Mouse (Mus musculus): ENCODE measurements around the gene Nfat5. TPM values are rescaled to one million over a fixed set of nuclear protein-coding genes. Genes with fewer than 3 reads are reported as not detected.
A peak's percentile ranks its signal among the peaks of the same experiment; 100 is the strongest.

Nfat5 gene
- polyA plus RNA-seq (2015; fragmentation: Nextera tagmentation; extraction: Ambion mirVana) = 7.7 and 8.0 TPM in 2 replicates

- WGBS = 0% methylated on average over 40 of the region's 49 CpGs
- H3K4me1 ChIP-seq (ENCODE audit: control insufficient read depth, insufficient read depth, low read depth, low read length) = peaks cover 14% of the 10 kb centered on the region
- H3K9me3 ChIP-seq (ENCODE audit: control insufficient read depth, low read length) = no peaks in the 10 kb centered on the region
- H3K4me3 ChIP-seq (ENCODE audit: low read length) = peak within 1 kb of the TSS; percentile 62
- peak within 1 kb of the TSS; percentile 70 for H3K4me2 ChIP-seq (ENCODE audit: low read length)
- peak; percentile 95 for ATAC-seq
- peak within 1 kb of the TSS; percentile 93 for H3K27ac ChIP-seq (ENCODE audit: low read depth, low read length)
- no peaks in the 10 kb centered on the region for H3K36me3 ChIP-seq (ENCODE audit: control insufficient read depth, insufficient read depth, low read length)
- H3K9ac ChIP-seq (ENCODE audit: low read depth, low read length) = peak within 1 kb of the TSS; percentile 76
- H3K27me3 ChIP-seq (replicated peaks; ENCODE audit: control insufficient read depth, insufficient read depth, low read length) = no peaks in the 10 kb centered on the region
Measured at GRCm38 (mm10) chr8:107292928-107293601, at the start of gene Nfat5. Gene Nfat5, plus strand, starts transcription at chr8:107293470.

GRCm38 (mm10) chr8:107244218-107244617 is 49.1 kb upstream of the Nfat5 start:
- WGBS = 71% methylated on average over 8 of the region's 8 CpGs
- Histone ChIP-seq H3K4me1 (ENCODE audit: control insufficient read depth, insufficient read depth, low read depth, low read length) (no peaks in the 10 kb centered on the region), H3K4me2 (ENCODE audit: low read length) (no peak overlapping the region), H3K36me3 (ENCODE audit: control insufficient read depth, insufficient read depth, low read length) (no peaks in the 10 kb centered on the region), H3K27me3 (replicated peaks; ENCODE audit: control insufficient read depth, insufficient read depth, low read length) (no peaks in the 10 kb centered on the region; the same call in 1 of the 2 replicates), H3K4me3 (ENCODE audit: low read length) (no peak overlapping the region), H3K9ac (ENCODE audit: low read depth, low read length) (no peak overlapping the region), H3K9me3 (ENCODE audit: control insufficient read depth, low read length) (no peaks in the 10 kb centered on the region), H3K27ac (ENCODE audit: low read depth, low read length) (no peak overlapping the region)
- ATAC-seq = no peak

GRCm38 (mm10) chr8:107248456-107248855 is 44.8 kb upstream of the Nfat5 start:
- H3K4me2 ChIP-seq (ENCODE audit: low read length) = no peak overlapping the region
- no peak for ATAC-seq
- H3K9ac ChIP-seq (ENCODE audit: low read depth, low read length) = no peak overlapping the region
- H3K9me3 ChIP-seq (ENCODE audit: control insufficient read depth, low read length) = no peaks in the 10 kb centered on the region
- H3K4me1 ChIP-seq (ENCODE audit: control insufficient read depth, insufficient read depth, low read depth, low read length) = no peaks in the 10 kb centered on the region
- WGBS = 86% methylated on average over 6 of the region's 6 CpGs
- no peak overlapping the region for H3K4me3 ChIP-seq (ENCODE audit: low read length)
- H3K36me3 ChIP-seq (ENCODE audit: control insufficient read depth, insufficient read depth, low read length) = no peaks in the 10 kb centered on the region
- H3K27me3 ChIP-seq (replicated peaks; ENCODE audit: control insufficient read depth, insufficient read depth, low read length) = no peaks in the 10 kb centered on the region; the same call in 1 of the 2 replicates
- no peak overlapping the region for H3K27ac ChIP-seq (ENCODE audit: low read depth, low read length)

- Histone ChIP-seq H3K9me3 (ENCODE audit: control insufficient read depth, low read length) (no peaks in the 10 kb centered on the region), H3K4me1 (ENCODE audit: control insufficient read depth, insufficient read depth, low read depth, low read length) (no peaks in the 10 kb centered on the region)
Measured at GRCm38 (mm10) chr8:107251481-107252104, 41.7 kb upstream of the Nfat5 start.

GRCm38 (mm10) chr8:107253121-107253520 is 40.1 kb upstream of the Nfat5 start:
- Histone ChIP-seq H3K4me2 (ENCODE audit: low read length) (no peak overlapping the region), H3K9me3 (ENCODE audit: control insufficient read depth, low read length) (no peaks in the 10 kb centered on the region), H3K9ac (ENCODE audit: low read depth, low read length) (no peak overlapping the region), H3K4me3 (ENCODE audit: low read length) (no peak overlapping the region), H3K27me3 (replicated peaks; ENCODE audit: control insufficient read depth, insufficient read depth, low read length) (no peaks in the 10 kb centered on the region), H3K4me1 (ENCODE audit: control insufficient read depth, insufficient read depth, low read depth, low read length) (no peaks in the 10 kb centered on the region), H3K36me3 (ENCODE audit: control insufficient read depth, insufficient read depth, low read length) (no peaks in the 10 kb centered on the region), H3K27ac (ENCODE audit: low read depth, low read length) (no peak overlapping the region)
- no peak for ATAC-seq
- whole genome bisulfite sequencing = 75% methylated on average over 6 of the region's 6 CpGs

More at GRCm38 (mm10) chr8:107251481-107252104, 41.7 kb upstream of the Nfat5 start:
- H3K27me3 ChIP-seq (replicated peaks; ENCODE audit: control insufficient read depth, insufficient read depth, low read length) = no peaks in the 10 kb centered on the region
- H3K4me2 ChIP-seq (ENCODE audit: low read length) = no peak overlapping the region
- H3K36me3 ChIP-seq (ENCODE audit: control insufficient read depth, insufficient read depth, low read length) = no peaks in the 10 kb centered on the region
- no peak overlapping the region for H3K9ac ChIP-seq (ENCODE audit: low read depth, low read length)
- no peak for ATAC-seq
- 79% methylated on average over 5 of the region's 5 CpGs for WGBS
- no peak overlapping the region for H3K27ac ChIP-seq (ENCODE audit: low read depth, low read length)
- H3K4me3 ChIP-seq (ENCODE audit: low read length) = no peak overlapping the region

GRCm38 (mm10) chr8:107254403-107254802 is 38.9 kb upstream of the Nfat5 start:
- Histone ChIP-seq H3K27ac (ENCODE audit: low read depth, low read length) (no peak overlapping the region), H3K4me2 (ENCODE audit: low read length) (no peak overlapping the region), H3K4me3 (ENCODE audit: low read length) (no peak overlapping the region), H3K9me3 (ENCODE audit: control insufficient read depth, low read length) (no peaks in the 10 kb centered on the region), H3K36me3 (ENCODE audit: control insufficient read depth, insufficient read depth, low read length) (no peaks in the 10 kb centered on the region), H3K27me3 (replicated peaks; ENCODE audit: control insufficient read depth, insufficient read depth, low read length) (no peaks in the 10 kb centered on the region), H3K4me1 (ENCODE audit: control insufficient read depth, insufficient read depth, low read depth, low read length) (no peaks in the 10 kb centered on the region), H3K9ac (ENCODE audit: low read depth, low read length) (no peak overlapping the region)
- 73% methylated on average over 3 of the region's 3 CpGs for WGBS
- ATAC-seq = no peak

- H3K4me3 ChIP-seq (ENCODE audit: low read length) = no peak overlapping the region
- no peak overlapping the region for H3K27ac ChIP-seq (ENCODE audit: low read depth, low read length)
- H3K27me3 ChIP-seq (replicated peaks; ENCODE audit: control insufficient read depth, insufficient read depth, low read length) = no peaks in the 10 kb centered on the region
- no peak overlapping the region for H3K4me2 ChIP-seq (ENCODE audit: low read length)
- WGBS = 86% methylated on average over 11 of the region's 11 CpGs
- no peaks in the 10 kb centered on the region for H3K4me1 ChIP-seq (ENCODE audit: control insufficient read depth, insufficient read depth, low read depth, low read length)
- no peaks in the 10 kb centered on the region for H3K9me3 ChIP-seq (ENCODE audit: control insufficient read depth, low read length)
- ATAC-seq = no peak
- no peaks in the 10 kb centered on the region for H3K36me3 ChIP-seq (ENCODE audit: control insufficient read depth, insufficient read depth, low read length)
- H3K9ac ChIP-seq (ENCODE audit: low read depth, low read length) = no peak overlapping the region
Measured at GRCm38 (mm10) chr8:107254951-107255457, 38.3 kb upstream of the Nfat5 start.

- Histone ChIP-seq H3K27me3 (replicated peaks; ENCODE audit: control insufficient read depth, insufficient read depth, low read length) (no peaks in the 10 kb centered on the region), H3K27ac (ENCODE audit: low read depth, low read length) (no peak overlapping the region), H3K36me3 (ENCODE audit: control insufficient read depth, insufficient read depth, low read length) (no peaks in the 10 kb centered on the region), H3K4me1 (ENCODE audit: control insufficient read depth, insufficient read depth, low read depth, low read length) (no peaks in the 10 kb centered on the region), H3K9ac (ENCODE audit: low read depth, low read length) (no peak overlapping the region), H3K4me3 (ENCODE audit: low read length) (no peak overlapping the region), H3K4me2 (ENCODE audit: low read length) (no peak overlapping the region), H3K9me3 (ENCODE audit: control insufficient read depth, low read length) (no peaks in the 10 kb centered on the region)
- 70% methylated on average over 5 of the region's 5 CpGs for WGBS
- no peak for ATAC-seq
Measured at GRCm38 (mm10) chr8:107257223-107257622, 36.0 kb upstream of the Nfat5 start.

GRCm38 (mm10) chr8:107260120-107260519 is 33.1 kb upstream of the Nfat5 start:
- Histone ChIP-seq H3K4me2 (ENCODE audit: low read length) (no peak overlapping the region), H3K27ac (ENCODE audit: low read depth, low read length) (no peak overlapping the region), H3K4me3 (ENCODE audit: low read length) (no peak overlapping the region), H3K27me3 (replicated peaks; ENCODE audit: control insufficient read depth, insufficient read depth, low read length) (no peaks in the 10 kb centered on the region), H3K9ac (ENCODE audit: low read depth, low read length) (no peak overlapping the region), H3K36me3 (ENCODE audit: control insufficient read depth, insufficient read depth, low read length) (no peaks in the 10 kb centered on the region), H3K9me3 (ENCODE audit: control insufficient read depth, low read length) (no peaks in the 10 kb centered on the region), H3K4me1 (ENCODE audit: control insufficient read depth, insufficient read depth, low read depth, low read length) (no peaks in the 10 kb centered on the region)
- 94% methylated on average over 6 of the region's 6 CpGs for WGBS
- ATAC-seq = no peak

Data from hindbrain, embryonic 16.5 days (tissue).